In genomic region chr8:122322792-122323191, GRCm38 (mm10) we compare ENCODE assay signal across 13 mouse cellular contexts. TPM values are rescaled to one million over a fixed set of nuclear protein-coding genes. Genes with fewer than 3 reads are reported as not detected.
DNase-seq lines count a peak whose midpoint lies in the region; ATAC-seq and TF ChIP-seq lines count a peak whose summit lies in the region.
"Had no signal": no experiment of that assay in that cellular context is flagged by ENCODE, and none has a peak within 500 bp of the region (broad histone marks: within the 10 kb centered on the region; RNA-seq: fewer than 3 reads in every experiment).

No protein-coding gene starts in this region.

- H3K27me3 ChIP-seq in heart, embryonic 10.5 days (ENCODE audit: insufficient read depth, poor library complexity, severe bottlenecking) = no peaks in the 10 kb centered on the region
- H3K27me3 ChIP-seq in midbrain, embryonic 11.5 days (ENCODE audit: control insufficient read depth, insufficient read depth, low read length) = peaks cover 5% of the 10 kb centered on the region; the same call in 1 of the 2 replicates
- H3K27me3 ChIP-seq in midbrain, postnatal 0 days (ENCODE audit: insufficient read depth, low read length) = no peaks in the 10 kb centered on the region
- H3K27me3 ChIP-seq in liver, embryonic 13.5 days = no peaks in the 10 kb centered on the region
- H3K27me3 ChIP-seq in stomach, embryonic 14.5 days (ENCODE audit: control insufficient read depth, insufficient read depth, low read length) = no peaks in the 10 kb centered on the region
- H3K27me3 ChIP-seq: embryonic facial prominence, embryonic 15.5 days; kidney, embryonic 15.5 days had no signal

- ATAC-seq in midbrain, embryonic 11.5 days (ENCODE audit: low FRiP score) = no peak
- no peak for ATAC-seq in midbrain, postnatal 0 days (ENCODE audit: low FRiP score)
- peak; percentile 37 for ATAC-seq in liver, embryonic 13.5 days (ENCODE audit: low read depth)
- ATAC-seq in stomach, embryonic 14.5 days (ENCODE audit: insufficient number of reproducible peaks, insufficient read depth, low FRiP score, low read depth) = peak; percentile 16

- DNase-seq in heart, embryonic 10.5 days (ENCODE audit: low spot score) = peak; percentile 94
- no peak for DNase-seq in heart, postnatal 36 days
- DNase-seq in midbrain, embryonic 11.5 days (ENCODE audit: low spot score, missing footprints) = no peak
- DNase-seq in midbrain, postnatal 0 days (ENCODE audit: low spot score) = no peak
- DNase-seq in liver, embryonic 13.5 days = peak; percentile 70
- no peak for DNase-seq in right cerebral cortex, adult 2 months (ENCODE audit: low spot score in 2 of 2)
- DNase-seq in thymus, postnatal 25 days = no peak
- DNase-seq: right cerebral cortex, adult 18-20 months had no signal

- no peak overlapping the region for H3K9ac ChIP-seq in midbrain, embryonic 11.5 days (ENCODE audit: low read length)
- H3K9ac ChIP-seq in midbrain, postnatal 0 days (replicated peaks; ENCODE audit: low read length, poor library complexity, severe bottlenecking) = no peak overlapping the region
- peak overlapping the region; percentile 99 for H3K9ac ChIP-seq in liver, embryonic 13.5 days
- no peak overlapping the region for H3K9ac ChIP-seq in stomach, embryonic 14.5 days (replicated peaks; ENCODE audit: low read depth, low read length)
- H3K9ac ChIP-seq: embryonic facial prominence, embryonic 15.5 days; kidney, embryonic 15.5 days; limb, embryonic 12.5 days had no signal

- H3K4me2 ChIP-seq in midbrain, embryonic 11.5 days = no peak overlapping the region
- no peak overlapping the region for H3K4me2 ChIP-seq in midbrain, postnatal 0 days (ENCODE audit: low read depth, low read length, poor library complexity, severe bottlenecking)
- H3K4me2 ChIP-seq in liver, embryonic 13.5 days = peak overlapping the region; percentile 69
- H3K4me2 ChIP-seq in stomach, embryonic 14.5 days (replicated peaks; ENCODE audit: low read depth, low read length) = no peak overlapping the region
- H3K4me2 ChIP-seq: embryonic facial prominence, embryonic 15.5 days; kidney, embryonic 15.5 days; limb, embryonic 12.5 days had no signal

- peaks cover 99% of the 10 kb centered on the region for H3K4me1 ChIP-seq in heart, embryonic 10.5 days
- peaks cover 17% of the 10 kb centered on the region for H3K4me1 ChIP-seq in midbrain, embryonic 11.5 days (ENCODE audit: control insufficient read depth, insufficient read depth, low read length)
- peaks cover 7% of the 10 kb centered on the region; the same call in 1 of the 2 replicates for H3K4me1 ChIP-seq in midbrain, postnatal 0 days (ENCODE audit: insufficient read depth, low read length)
- H3K4me1 ChIP-seq in liver, embryonic 13.5 days (replicated peaks) = peaks cover 100% of the 10 kb centered on the region
- peaks cover 43% of the 10 kb centered on the region for H3K4me1 ChIP-seq in stomach, embryonic 14.5 days (ENCODE audit: control insufficient read depth, insufficient read depth, low read length)

- H3K36me3 ChIP-seq in heart, embryonic 10.5 days = peaks cover 30% of the 10 kb centered on the region
- H3K36me3 ChIP-seq in midbrain, embryonic 11.5 days (ENCODE audit: control insufficient read depth, insufficient read depth, low read length) = no peaks in the 10 kb centered on the region
- H3K36me3 ChIP-seq in midbrain, postnatal 0 days (ENCODE audit: insufficient read depth, low read length) = no peaks in the 10 kb centered on the region
- peaks cover 84% of the 10 kb centered on the region for H3K36me3 ChIP-seq in liver, embryonic 13.5 days
- no peaks in the 10 kb centered on the region for H3K36me3 ChIP-seq in stomach, embryonic 14.5 days (ENCODE audit: control insufficient read depth, insufficient read depth, low read length)
- H3K36me3 ChIP-seq: embryonic facial prominence, embryonic 15.5 days; limb, embryonic 12.5 days had no signal

- H3K9me3 ChIP-seq in heart, embryonic 10.5 days = no peaks in the 10 kb centered on the region
- no peaks in the 10 kb centered on the region for H3K9me3 ChIP-seq in midbrain, embryonic 11.5 days (ENCODE audit: control insufficient read depth, low read length)
- H3K9me3 ChIP-seq in midbrain, postnatal 0 days (ENCODE audit: low read length) = no peaks in the 10 kb centered on the region
- H3K9me3 ChIP-seq in liver, embryonic 13.5 days (replicated peaks) = no peaks in the 10 kb centered on the region
- H3K9me3 ChIP-seq in stomach, embryonic 14.5 days (ENCODE audit: control insufficient read depth, low read depth, low read length) = no peaks in the 10 kb centered on the region
- H3K9me3 ChIP-seq: embryonic facial prominence, embryonic 15.5 days; kidney, embryonic 15.5 days; limb, embryonic 12.5 days had no signal

- no peak for TF ChIP-seq CTCF in midbrain, postnatal 0 days (IDR thresholded peaks at IDR 0.05)

- intact Hi-C loops in heart, postnatal 36 days (cut with DNase I) = no loop called here

- WGBS in heart, embryonic 10.5 days = 11% methylated on average over 11 of the region's 11 CpGs
- 63% methylated on average over 11 of the region's 11 CpGs for WGBS in midbrain, embryonic 11.5 days
- WGBS in midbrain, postnatal 0 days = 65% methylated on average over 11 of the region's 11 CpGs
- 11% methylated on average over 11 of the region's 11 CpGs for WGBS in liver, embryonic 13.5 days (ENCODE audit: insufficient replicate concordance)
- WGBS in stomach, embryonic 14.5 days = 33% methylated on average over 11 of the region's 11 CpGs

- peak overlapping the region; percentile 81 for H3K27ac ChIP-seq in heart, embryonic 10.5 days
- H3K27ac ChIP-seq in midbrain, embryonic 11.5 days (ENCODE audit: low read depth, low read length) = peak overlapping the region; percentile 30; the same call in 1 of the 2 replicates
- no peak overlapping the region for H3K27ac ChIP-seq in midbrain, postnatal 0 days (ENCODE audit: low read depth, low read length)
- peak overlapping the region; percentile 97 for H3K27ac ChIP-seq in liver, embryonic 13.5 days
- H3K27ac ChIP-seq in stomach, embryonic 14.5 days (ENCODE audit: low read length) = peak overlapping the region; percentile 77; the same call in 1 of the 2 replicates
- H3K27ac ChIP-seq: embryonic facial prominence, embryonic 15.5 days; limb, embryonic 12.5 days had no signal

- H3K4me3 ChIP-seq in heart, embryonic 10.5 days = peak overlapping the region; percentile 22; the same call in 1 of the 2 replicates
- no peak overlapping the region for H3K4me3 ChIP-seq in midbrain, embryonic 11.5 days (ENCODE audit: low read depth, low read length)
- H3K4me3 ChIP-seq in midbrain, postnatal 0 days (ENCODE audit: low read depth, low read length) = no peak overlapping the region
- peak overlapping the region; percentile 39 for H3K4me3 ChIP-seq in liver, embryonic 13.5 days (replicated peaks)
- H3K4me3 ChIP-seq in stomach, embryonic 14.5 days (ENCODE audit: low read depth, low read length) = no peak overlapping the region
- H3K4me3 ChIP-seq: embryonic facial prominence, embryonic 15.5 days; kidney, embryonic 15.5 days; limb, embryonic 12.5 days had no signal

RNA-seq across cellular contexts. Expression of gene Trhr2, which starts 37.8 kb away (rescaled TPM):
- polyA plus RNA-seq in heart, embryonic 10.5 days (2016; fragmentation: Nextera tagmentation; extraction: Ambion mirVana) = not detected in 2 replicates
- total RNA-seq in heart, postnatal 36 days (2021) = not detected
- polyA plus RNA-seq in midbrain, embryonic 11.5 days (2014; fragmentation: Nextera tagmentation; extraction: Ambion mirVana) = not detected in 2 replicates
- total RNA-seq in midbrain, postnatal 0 days (2014; rRNA removed) = 0.93 and 3.5 TPM in 2 replicates
- polyA plus RNA-seq in midbrain, postnatal 0 days (2015; fragmentation: Nextera tagmentation; extraction: Ambion mirVana) = 0.15 and 0.37 TPM in 2 replicates
- polyA plus RNA-seq in liver, embryonic 13.5 days (2015; fragmentation: Nextera tagmentation; extraction: Ambion mirVana) = not detected in 2 replicates
- not detected in 2 replicates for polyA plus RNA-seq in stomach, embryonic 14.5 days (2014; fragmentation: Nextera tagmentation; extraction: Ambion mirVana)
- total RNA-seq: gastrocnemius, adult 8-10 months had no signal
- polyA plus RNA-seq: kidney, embryonic 15.5 days; limb, embryonic 12.5 days had no signal

RNA-seq across cellular contexts. Expression of gene Zfpm1, which starts 40.9 kb away (rescaled TPM):
- polyA plus RNA-seq in heart, embryonic 10.5 days (2016; fragmentation: Nextera tagmentation; extraction: Ambion mirVana) = 5.7 and 12.8 TPM in 2 replicates
- total RNA-seq in heart, postnatal 36 days (2021) = 10 to 100 TPM; 23.1 to 30.0 TPM
- polyA plus RNA-seq in midbrain, embryonic 11.5 days (2014; fragmentation: Nextera tagmentation; extraction: Ambion mirVana) = 1.6 and 1.8 TPM in 2 replicates
- total RNA-seq in midbrain, postnatal 0 days (2014; rRNA removed) = 19.6 and 28.6 TPM in 2 replicates
- polyA plus RNA-seq in midbrain, postnatal 0 days (2015; fragmentation: Nextera tagmentation; extraction: Ambion mirVana) = 1.2 TPM in 2 replicates
- 10.0 and 11.7 TPM in 2 replicates for polyA plus RNA-seq in liver, embryonic 13.5 days (2015; fragmentation: Nextera tagmentation; extraction: Ambion mirVana)
- 3.1 TPM in 2 replicates for polyA plus RNA-seq in stomach, embryonic 14.5 days (2014; fragmentation: Nextera tagmentation; extraction: Ambion mirVana)

RNA-seq across cellular contexts. Expression of gene Zc3h18, which starts 53.6 kb away (rescaled TPM):
- polyA plus RNA-seq in heart, embryonic 10.5 days (2016; fragmentation: Nextera tagmentation; extraction: Ambion mirVana) = 47.4 and 51.0 TPM in 2 replicates
- 10 to 100 TPM; 21.4 to 23.0 TPM for total RNA-seq in heart, postnatal 36 days (2021)
- 42.0 and 43.7 TPM in 2 replicates for polyA plus RNA-seq in midbrain, embryonic 11.5 days (2014; fragmentation: Nextera tagmentation; extraction: Ambion mirVana)
- 29.4 and 41.3 TPM in 2 replicates for total RNA-seq in midbrain, postnatal 0 days (2014; rRNA removed)
- polyA plus RNA-seq in midbrain, postnatal 0 days (2015; fragmentation: Nextera tagmentation; extraction: Ambion mirVana) = 23.4 and 25.0 TPM in 2 replicates
- 30.2 and 35.0 TPM in 2 replicates for polyA plus RNA-seq in liver, embryonic 13.5 days (2015; fragmentation: Nextera tagmentation; extraction: Ambion mirVana)
- 30.5 and 34.8 TPM in 2 replicates for polyA plus RNA-seq in stomach, embryonic 14.5 days (2014; fragmentation: Nextera tagmentation; extraction: Ambion mirVana)

Comparison
In these comparisons a context has a peak if more than half of its experiments do, and no peak if none do; other contexts are left out.
1. DNase-seq: peak in heart, embryonic 10.5 days (single experiment) and liver, embryonic 13.5 days (single experiment); none in heart, postnatal 36 days (0 of 2), midbrain, embryonic 11.5 days (single experiment), midbrain, postnatal 0 days (single experiment), right cerebral cortex, adult 2 months (0 of 2) and thymus, postnatal 25 days (single experiment).
2. H3K4me3 ChIP-seq: peak in heart, embryonic 10.5 days (single experiment) and liver, embryonic 13.5 days (single experiment); none in midbrain, embryonic 11.5 days (single experiment), midbrain, postnatal 0 days (single experiment) and stomach, embryonic 14.5 days (single experiment).
3. ATAC-seq: peak in liver, embryonic 13.5 days (single experiment) and stomach, embryonic 14.5 days (single experiment); none in midbrain, embryonic 11.5 days (single experiment) and midbrain, postnatal 0 days (single experiment).